Mouse (Mus musculus) ES-E14 (cell line): ENCODE results near the gene Cdhr3.

Experiments used
- CHD2 ChIP-seq: IDR thresholded peaks from 2 replicates; pipeline ENCODE4 v1.6.1; 2014; ENCODE audit warnings: mild to moderate bottlenecking, low read depth, low read length, inconsistent platforms
- ZC3H11A ChIP-seq: IDR thresholded peaks from 2 replicates; pipeline ENCODE4 v1.6.1; 2012; ENCODE audit warnings: low read depth, mild to moderate bottlenecking, inconsistent platforms, low read length, borderline replicate concordance

DNA sequence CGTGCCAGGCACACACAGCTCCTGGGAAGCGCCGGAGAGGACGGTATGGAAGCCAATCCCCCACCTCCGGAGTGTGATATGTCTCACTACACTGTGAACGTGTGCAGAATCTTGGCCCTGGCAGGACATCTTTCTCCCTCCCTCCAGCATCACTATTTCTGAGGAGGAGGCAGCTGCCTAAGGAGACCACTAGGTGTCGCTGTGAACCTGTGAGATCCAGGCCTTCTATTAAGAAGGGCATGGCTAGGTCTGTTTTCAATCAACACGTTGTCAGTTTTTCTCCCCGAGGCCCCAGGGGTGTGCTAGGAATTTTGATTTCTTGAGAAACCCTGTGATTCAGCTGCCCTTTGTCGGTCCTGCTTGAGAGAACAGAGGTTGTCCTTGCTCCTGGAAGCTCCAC lies 65.6 kb downstream of the Cdhr3 start:
- TF ChIP-seq ZC3H11A (peak; percentile 95), CHD2 (no peak)
